Mouse (Mus musculus) forebrain, embryonic 16.5 days (tissue): Measurements from ENCODE around the gene Sbk1. TPM values are rescaled to one million over a fixed set of nuclear protein-coding genes. Genes with fewer than 3 reads are reported as not detected.

Source experiments
- ATAC-seq: fragments of 200-750 bp; cut with Nextera tagmentation; 2 replicates; pipeline ENCODE4 v1.8.0; 2017; ENCODE audit warnings: mild to moderate bottlenecking, moderate library complexity
- H3K27ac ChIP-seq: fragments of 300-500 bp; sonication (generic); 2 replicates; pipeline ENCODE4 v1.5.1; 2014; ENCODE audit warnings: low read length, control low read depth
- H3K27me3 ChIP-seq: fragments of 300-500 bp; sonication (generic); replicated peaks from 2 replicates; pipeline ENCODE4 v1.6.1; 2014; ENCODE audit warnings: low read length; ENCODE audit not compliant: control insufficient read depth, insufficient read depth
- H3K36me3 ChIP-seq: fragments of 300-500 bp; sonication (generic); 2 replicates; pipeline ENCODE4 v1.6.1; 2014; ENCODE audit not compliant: control insufficient read depth, insufficient read depth
- H3K4me1 ChIP-seq: fragments of 300-500 bp; sonication (generic); replicated peaks from 2 replicates; pipeline ENCODE4 v1.6.1; 2014; ENCODE audit warnings: low read length; ENCODE audit not compliant: control insufficient read depth, insufficient read depth
- H3K4me2 ChIP-seq: fragments of 300-500 bp; sonication (generic); 2 replicates; pipeline ENCODE4 v1.6.1; 2014; ENCODE audit warnings: mild to moderate bottlenecking, low read length, control low read depth
- H3K4me3 ChIP-seq: fragments of 300-500 bp; sonication (generic); replicated peaks from 2 replicates; pipeline ENCODE4 v1.5.1; 2014; ENCODE audit warnings: mild to moderate bottlenecking, low read length, control low read depth
- H3K9ac ChIP-seq: fragments of 300-500 bp; sonication (generic); replicated peaks from 2 replicates; pipeline ENCODE4 v1.6.1; 2014; ENCODE audit warnings: low read depth, low read length, control low read depth
- H3K9me3 ChIP-seq: fragments of 300-500 bp; sonication (generic); 2 replicates; pipeline ENCODE4 v1.6.1; 2016; ENCODE audit warnings: low read length; ENCODE audit not compliant: control insufficient read depth
- WGBS: fragments of 180-500 bp; shearing (Covaris S2); extraction: QIAGEN DNeasy Blood & Tissue Kit; methylation state at CpG from one replicate; pipeline ENCODE4 v1.1.7; 2014; 5-methylcytosine and 5-hydroxymethylcytosine counted together
- polyA plus RNA-seq: library from polyadenylated mRNA; unstranded; fragments of >200 nt; fragmentation: Nextera tagmentation; extraction: Ambion mirVana; gene quantifications from 2 replicates; pipeline ENCODE4 v1.2.1, GENCODE M21; 2015

Gene Sbk1
- polyA plus RNA-seq, 1 experiment from 2014 or later = 295 TPM

DNA sequence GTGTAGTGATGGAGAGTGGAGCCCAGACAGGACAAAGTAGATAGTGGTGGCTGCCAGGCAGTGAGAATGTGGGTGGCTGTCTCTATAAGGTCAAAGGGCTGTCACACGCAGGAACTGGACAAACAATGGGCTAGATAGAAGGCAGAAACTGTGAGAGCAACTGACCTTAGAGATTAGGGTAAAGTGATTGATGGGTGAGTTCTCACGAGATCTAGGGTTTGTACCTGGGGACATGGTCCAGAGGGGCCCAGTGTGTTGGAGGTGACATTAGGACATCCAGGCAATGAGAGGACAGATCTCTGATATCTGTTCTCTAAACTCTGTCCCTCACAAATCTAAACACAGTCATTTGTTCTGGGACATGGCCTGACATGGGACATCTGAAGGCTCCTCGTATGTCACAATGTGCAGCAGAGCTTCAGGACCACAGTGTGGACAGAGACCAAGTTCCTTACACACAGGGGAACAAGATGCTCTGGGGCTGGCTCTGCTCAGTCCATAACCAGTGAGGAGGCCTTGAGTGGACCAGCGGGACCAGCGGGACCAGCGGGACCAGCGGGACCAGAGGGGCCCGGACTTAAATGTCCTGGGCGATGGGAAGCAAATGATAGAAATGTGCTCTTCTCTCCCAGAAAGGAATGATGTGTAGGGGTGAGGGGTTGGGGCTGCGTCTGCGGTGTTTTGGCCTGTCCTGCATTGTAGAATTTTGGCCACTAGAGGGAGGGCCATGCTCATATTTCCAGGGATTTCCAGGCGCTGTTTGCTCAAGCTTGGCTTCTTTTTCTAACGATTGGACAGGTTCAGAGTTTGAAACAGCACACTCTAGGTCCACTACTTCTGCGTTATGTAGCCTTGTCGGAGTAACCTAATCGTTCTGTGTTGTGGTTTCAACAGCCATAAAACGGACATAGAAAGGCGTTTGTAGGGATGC, 11.9 kb upstream of the Sbk1 start:
- Histone ChIP-seq H3K4me3 (no peak overlapping the region), H3K36me3 (no peaks in the 10 kb centered on the region), H3K27ac (no peak overlapping the region), H3K27me3 (0 out of 2 replicates have a peak, but pooled peaks cover 3% of the 10 kb centered on the region), H3K9me3 (no peaks in the 10 kb centered on the region), H3K4me2 (no peak overlapping the region), H3K9ac (no peak overlapping the region), H3K4me1 (peaks cover 14% of the 10 kb centered on the region)
- peak; percentile 70 for ATAC-seq
- WGBS = 12% methylated on average over 18 of the region's 18 CpGs

DNA sequence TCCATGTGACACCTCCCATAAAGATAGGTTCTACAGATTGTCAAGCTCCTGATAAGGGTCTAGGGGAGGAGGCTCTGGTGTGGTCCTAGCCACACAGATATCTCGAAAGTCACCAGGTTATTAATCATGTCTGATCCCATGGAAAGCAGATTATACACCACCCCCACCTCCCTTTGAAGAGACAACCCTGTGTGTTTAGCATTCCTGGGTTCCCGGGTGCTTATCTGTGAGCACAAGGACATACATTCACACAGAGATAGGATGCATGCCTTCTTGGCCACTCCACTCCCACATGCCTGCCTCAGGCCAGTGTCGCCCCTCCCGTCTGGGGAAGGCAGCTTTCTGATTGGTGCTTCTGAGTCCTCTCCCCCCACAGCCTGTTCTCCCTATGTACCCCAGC, 10.6 kb upstream of the Sbk1 start:
- peaks cover 25% of the 10 kb centered on the region for H3K4me1 ChIP-seq
- 0 out of 2 replicates have a peak, but pooled peaks cover 3% of the 10 kb centered on the region for H3K27me3 ChIP-seq
- H3K9ac ChIP-seq = no peak overlapping the region
- H3K4me2 ChIP-seq = no peak overlapping the region
- H3K36me3 ChIP-seq = no peaks in the 10 kb centered on the region
- no peak overlapping the region for H3K4me3 ChIP-seq
- no peaks in the 10 kb centered on the region for H3K9me3 ChIP-seq
- no peak for ATAC-seq
- WGBS = 82% methylated on average over 4 of the region's 4 CpGs
- no peak overlapping the region for H3K27ac ChIP-seq

DNA sequence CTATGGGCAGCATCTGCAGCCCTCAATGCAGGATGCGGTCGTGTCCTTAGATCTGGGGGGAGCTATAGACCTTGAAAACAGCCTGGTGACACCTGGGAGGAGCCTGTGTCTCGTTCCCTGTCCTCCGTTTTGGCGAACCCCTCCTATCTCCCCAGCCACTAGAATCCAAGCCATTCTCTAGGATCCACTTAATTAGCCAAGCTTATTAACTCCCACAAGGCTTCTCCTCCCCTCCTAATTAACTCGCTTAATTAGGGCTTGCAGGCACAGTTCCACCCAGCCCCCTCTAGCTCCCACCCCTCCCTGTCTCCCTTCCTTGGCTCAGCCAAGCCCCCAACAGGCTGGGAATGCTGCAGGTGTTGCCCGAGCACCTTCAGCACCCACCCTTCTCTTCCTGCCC, 8.5 kb upstream of the Sbk1 start:
- Histone ChIP-seq H3K27ac (peak overlapping the region; percentile 20; the same call in 1 of the 2 replicates), H3K4me3 (no peak overlapping the region), H3K36me3 (no peaks in the 10 kb centered on the region), H3K9ac (no peak overlapping the region; the same call in 1 of the 2 replicates), H3K4me1 (peaks cover 25% of the 10 kb centered on the region), H3K9me3 (no peaks in the 10 kb centered on the region), H3K27me3 (0 out of 2 replicates have a peak, but pooled peaks cover 3% of the 10 kb centered on the region), H3K4me2 (no peak overlapping the region)
- ATAC-seq = peak; percentile 59
- WGBS = 3% methylated on average over 7 of the region's 7 CpGs

DNA sequence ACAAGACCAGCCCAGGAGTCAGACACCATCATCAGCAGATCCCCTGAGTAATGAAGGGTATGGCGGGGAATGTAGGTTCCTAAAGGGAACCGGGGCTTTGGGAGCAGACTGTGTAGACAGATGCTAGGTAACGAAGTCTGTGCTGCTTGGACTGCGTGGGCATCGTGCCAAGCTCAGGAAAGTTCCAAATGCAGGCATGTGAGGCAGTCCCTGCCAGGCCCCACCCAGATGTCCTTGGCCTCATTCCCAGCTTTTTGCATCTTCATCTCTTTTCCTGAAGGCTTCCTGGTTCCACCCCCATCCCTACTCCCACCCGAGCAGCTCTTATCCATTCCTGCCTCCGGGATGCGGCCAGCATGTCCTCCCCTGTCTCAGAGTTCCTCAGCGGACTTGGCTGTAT, 6.5 kb upstream of the Sbk1 start:
- ATAC-seq = peak; percentile 89
- 25% methylated on average over 9 of the region's 9 CpGs for WGBS
- Histone ChIP-seq H3K4me3 (no peak overlapping the region), H3K4me1 (peaks cover 26% of the 10 kb centered on the region), H3K9ac (no peak overlapping the region), H3K36me3 (no peaks in the 10 kb centered on the region), H3K9me3 (no peaks in the 10 kb centered on the region), H3K27ac (peak overlapping the region; percentile 67), H3K27me3 (no peaks in the 10 kb centered on the region), H3K4me2 (peak overlapping the region; percentile 35)

DNA sequence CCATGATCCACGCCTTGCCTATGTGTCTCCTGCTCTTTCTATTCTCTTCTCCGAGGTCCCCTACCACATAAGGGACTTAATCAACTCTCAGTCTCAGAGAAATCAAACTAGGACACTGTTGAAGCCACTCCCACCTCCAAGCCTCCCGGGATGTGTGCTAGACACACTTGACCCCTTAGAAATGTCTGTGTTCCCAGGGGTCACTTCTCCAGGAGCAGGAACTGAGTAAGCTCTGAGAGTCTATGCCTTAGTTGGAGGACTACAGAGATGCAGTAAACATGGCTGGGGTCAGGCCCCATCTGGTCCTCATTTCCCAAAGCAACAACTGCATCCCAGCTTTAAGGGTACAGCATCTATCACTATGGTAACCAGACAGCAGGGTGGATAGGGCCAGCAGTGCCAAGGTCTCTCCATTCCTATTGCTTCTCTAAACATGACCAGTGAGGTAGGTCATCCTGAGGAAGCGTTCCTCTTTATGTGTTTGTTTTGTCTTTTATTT, 6.0 kb upstream of the Sbk1 start:
- no peak overlapping the region for H3K4me3 ChIP-seq
- whole genome bisulfite sequencing = 67% methylated on average over 4 of the region's 4 CpGs
- no peaks in the 10 kb centered on the region for H3K9me3 ChIP-seq
- H3K9ac ChIP-seq = no peak overlapping the region
- no peak for ATAC-seq
- peaks cover 31% of the 10 kb centered on the region for H3K4me1 ChIP-seq
- H3K4me2 ChIP-seq = peak overlapping the region; percentile 35
- H3K36me3 ChIP-seq = no peaks in the 10 kb centered on the region
- no peaks in the 10 kb centered on the region for H3K27me3 ChIP-seq
- peak overlapping the region; percentile 67 for H3K27ac ChIP-seq

DNA sequence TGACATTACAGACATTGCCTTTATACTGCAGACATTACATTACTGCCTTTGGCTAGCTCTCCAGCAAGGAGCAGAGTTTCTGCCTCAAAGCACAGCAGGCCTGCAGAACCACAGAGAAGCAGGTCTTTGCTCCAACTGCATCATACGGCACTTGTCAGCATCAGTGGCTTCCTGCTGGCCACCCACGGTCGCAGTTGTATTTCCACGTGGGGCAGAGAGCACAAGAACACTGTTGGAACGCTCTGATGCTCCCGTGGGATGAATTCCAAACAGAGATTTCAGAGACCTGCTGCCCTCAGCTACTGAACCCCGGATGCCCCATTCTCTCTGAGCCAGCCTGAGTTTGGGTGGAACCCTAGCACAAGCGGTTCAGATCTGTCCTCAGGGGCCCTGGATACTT, 4.8 kb upstream of the Sbk1 start:
- WGBS = 60% methylated on average over 8 of the region's 8 CpGs
- Histone ChIP-seq H3K4me2 (no peak overlapping the region), H3K4me1 (peaks cover 35% of the 10 kb centered on the region), H3K9me3 (no peaks in the 10 kb centered on the region), H3K27me3 (no peaks in the 10 kb centered on the region), H3K4me3 (no peak overlapping the region), H3K27ac (no peak overlapping the region), H3K36me3 (no peaks in the 10 kb centered on the region), H3K9ac (no peak overlapping the region)
- ATAC-seq = no peak

DNA sequence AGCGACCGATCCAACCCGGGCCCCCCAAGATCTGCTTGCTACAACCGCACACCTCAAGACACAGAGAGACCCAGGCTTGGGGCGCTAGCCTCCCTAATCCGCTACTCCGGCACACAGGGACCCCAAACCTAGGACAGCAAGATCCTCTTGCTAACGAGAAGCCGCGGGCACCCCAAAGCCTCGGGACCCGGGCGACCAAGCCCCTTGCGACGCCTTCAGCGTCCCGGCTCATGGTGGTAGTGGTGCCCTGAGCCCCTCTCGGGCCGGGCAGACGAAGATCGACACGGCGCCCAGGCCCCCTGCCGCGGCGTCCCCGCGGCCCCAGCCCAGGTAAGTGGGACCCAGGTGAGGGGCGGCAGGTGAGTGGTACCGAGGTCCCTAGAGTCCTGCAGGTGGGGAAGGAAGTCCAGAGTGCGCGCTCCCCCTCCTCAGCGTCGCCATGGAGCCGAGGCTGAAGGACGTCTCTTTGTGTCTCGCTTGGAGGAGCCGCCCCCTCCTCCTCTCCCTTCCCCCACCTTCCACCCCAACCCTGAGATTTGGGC, 422 bp downstream of the Sbk1 start:
- no peaks in the 10 kb centered on the region for H3K36me3 ChIP-seq
- H3K4me2 ChIP-seq = peak overlapping the region; percentile 98
- H3K27me3 ChIP-seq = no peaks in the 10 kb centered on the region
- H3K27ac ChIP-seq = peak overlapping the region; percentile 99
- peaks cover 41% of the 10 kb centered on the region for H3K4me1 ChIP-seq
- ATAC-seq = peak; percentile 47
- no peaks in the 10 kb centered on the region for H3K9me3 ChIP-seq
- peak overlapping the region; percentile 67 for H3K4me3 ChIP-seq
- 0% methylated on average over 38 of the region's 38 CpGs for WGBS
- peak overlapping the region; percentile 100 for H3K9ac ChIP-seq

DNA sequence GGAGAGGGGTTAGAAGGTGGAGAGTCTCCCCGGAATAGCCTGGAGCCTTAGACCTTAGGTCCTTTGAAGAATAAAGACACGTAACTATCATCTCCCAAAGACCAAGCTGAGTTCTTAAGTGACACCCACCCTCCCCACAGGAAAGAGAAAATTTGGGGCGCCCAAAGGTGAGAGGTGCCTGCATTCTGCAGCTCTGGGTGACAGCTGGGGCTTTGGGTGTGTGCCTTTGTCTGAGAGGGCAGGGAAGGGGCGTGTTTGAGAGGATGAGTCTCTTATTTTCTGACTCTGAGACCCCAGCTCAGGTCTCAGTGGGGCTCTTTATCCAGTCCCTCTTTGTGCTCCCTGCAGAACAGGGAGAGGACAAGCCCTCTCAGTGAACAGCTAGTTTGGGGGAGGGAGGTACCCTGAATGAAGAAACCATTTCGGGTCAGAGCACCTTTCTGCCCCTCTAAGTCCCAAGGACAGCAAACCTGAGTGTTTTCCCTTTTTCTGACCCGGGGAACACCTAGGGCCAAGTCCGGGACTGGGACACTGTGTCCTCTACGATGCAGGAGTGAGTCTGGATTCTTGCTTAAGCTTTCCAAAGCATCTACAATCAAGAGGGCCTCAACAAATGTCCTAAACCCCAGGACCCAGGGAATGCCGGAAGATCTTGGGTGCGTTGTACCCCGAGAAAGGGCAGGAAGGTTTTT, 1.1 kb downstream of the Sbk1 start:
- peak overlapping the region; percentile 67 for H3K4me3 ChIP-seq
- 2% methylated on average over 11 of the region's 11 CpGs for WGBS
- H3K27ac ChIP-seq = peak overlapping the region; percentile 99
- H3K4me1 ChIP-seq = peaks cover 47% of the 10 kb centered on the region
- peak overlapping the region; percentile 100 for H3K9ac ChIP-seq
- H3K4me2 ChIP-seq = peak overlapping the region; percentile 98
- H3K9me3 ChIP-seq = no peaks in the 10 kb centered on the region
- H3K27me3 ChIP-seq = no peaks in the 10 kb centered on the region
- ATAC-seq = no peak
- H3K36me3 ChIP-seq = no peaks in the 10 kb centered on the region

DNA sequence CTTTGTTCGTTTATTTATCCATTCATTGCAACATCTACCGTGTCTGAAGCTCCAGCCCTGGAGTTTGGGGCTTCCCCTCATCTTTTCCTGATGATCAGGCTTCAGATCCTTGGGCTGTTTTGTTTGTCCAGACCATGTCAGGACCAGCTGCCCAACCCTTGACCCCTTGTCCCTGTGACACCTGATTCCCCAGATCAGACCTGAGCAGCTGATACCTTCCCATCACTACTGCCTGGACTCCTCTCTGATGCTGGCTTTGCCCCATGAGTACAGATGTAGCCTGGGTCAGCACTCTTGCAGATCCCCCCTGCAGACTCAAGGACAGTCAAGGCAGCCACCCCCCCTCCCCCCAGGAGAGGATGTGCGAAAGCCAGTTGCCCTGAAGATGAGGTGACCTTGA, 1.7 kb downstream of the Sbk1 start:
- H3K4me3 ChIP-seq = peak overlapping the region; percentile 67
- peak overlapping the region; percentile 99 for H3K27ac ChIP-seq
- H3K9me3 ChIP-seq = no peaks in the 10 kb centered on the region
- H3K36me3 ChIP-seq = no peaks in the 10 kb centered on the region
- peak overlapping the region; percentile 100 for H3K9ac ChIP-seq
- H3K4me2 ChIP-seq = peak overlapping the region; percentile 98
- WGBS = 3% methylated on average over 3 of the region's 3 CpGs
- peaks cover 54% of the 10 kb centered on the region for H3K4me1 ChIP-seq
- no peaks in the 10 kb centered on the region for H3K27me3 ChIP-seq
- ATAC-seq = no peak
